Mouse (Mus musculus) layer of hippocampus, postnatal 10 days (tissue): ENCODE results near the gene Steap1. TPM values are rescaled to one million over a fixed set of nuclear protein-coding genes. Genes with fewer than 3 reads are reported as not detected.

Experiments used
- DNase-seq, 2 experiments: peaks; one replicate each; pipeline ENCODE4 v3.0.0; 2021; ENCODE audit warnings: low spot score in 2 of 2
- total RNA-seq, 2 experiments: library from RNA; stranded (reverse); gene quantifications; 2 replicates each; pipeline ENCODE4 v1.2.3; 2021

The Steap1 gene
- total RNA-seq, 2 experiments from 2014 or later = 0.89 to 1.3 TPM

DNA sequence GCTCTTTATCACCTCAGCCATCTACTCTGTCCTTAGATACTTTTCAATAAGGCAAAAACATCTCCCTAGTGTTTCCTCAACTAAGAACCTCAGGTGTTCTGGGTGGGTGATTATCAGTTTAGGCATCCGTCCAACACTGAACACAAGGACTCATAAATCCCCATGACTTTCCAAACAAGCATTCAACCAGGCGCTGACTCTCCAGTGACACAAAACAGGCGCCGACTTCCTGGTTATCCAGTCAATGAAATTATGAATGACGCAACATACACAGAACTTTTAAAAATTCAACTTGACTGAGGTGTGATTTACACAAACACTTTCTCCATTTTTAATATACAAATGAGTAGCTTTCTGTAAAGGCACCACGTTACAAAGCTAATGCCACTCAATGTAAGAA is 60.9 kb downstream of the Steap1 start:
- no peak for DNase-seq

DNA sequence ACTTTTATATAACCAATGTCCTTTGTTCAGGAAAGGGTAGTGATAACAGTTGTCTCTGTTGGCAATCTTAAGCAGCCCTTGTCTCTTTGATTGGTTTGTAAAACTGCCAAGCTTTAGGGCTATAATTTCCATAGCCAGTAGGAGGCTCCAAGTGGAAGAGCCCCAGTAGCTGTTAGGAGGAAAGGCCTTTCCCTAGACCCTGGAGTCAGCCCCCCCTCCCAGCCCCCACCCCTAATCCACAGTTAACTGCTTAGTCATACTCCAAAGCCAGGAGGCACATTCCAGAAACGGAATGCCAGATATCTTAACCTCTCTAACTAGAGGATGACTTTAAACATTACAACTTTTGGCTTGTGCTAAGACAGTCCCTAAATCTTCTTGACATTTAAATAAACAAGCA is 62.2 kb downstream of the Steap1 start:
- no peak for DNase-seq

Other genes with a start within 250 kb of the Steap1 start
- 10 to 100 TPM; 26.2 to 30.2 TPM for gene Cldn12, start 234.4 kb downstream of the Steap1 start, total RNA-seq
- 10 to 100 TPM; 10.1 to 12.4 TPM for gene Gtpbp10, start 189.8 kb downstream of the Steap1 start, total RNA-seq
- gene Gm8773, start 175.5 kb downstream of the Steap1 start, total RNA-seq = under 1 TPM; 0.39 to 0.87 TPM
- gene Cfap69, start 85.1 kb downstream of the Steap1 start, total RNA-seq = 10 to 100 TPM; 13.1 to 14.8 TPM
- gene Steap2, start 54.7 kb downstream of the Steap1 start, total RNA-seq = 1 to 10 TPM; 5.5 to 6.5 TPM